Mouse (Mus musculus): ENCODE results near the gene Cldn34a. TPM values are rescaled to one million over a fixed set of nuclear protein-coding genes. Genes with fewer than 3 reads are reported as not detected.
"Not testable (repeated sequence)": the region's sequence is repeated elsewhere in the genome, so short reads cannot be mapped to it uniquely, and the experiment has no call there.

Gene Cldn34a
- not detected in 2 replicates for polyA plus RNA-seq (2014; fragmentation: Nextera tagmentation; extraction: Ambion mirVana)

GRCm38 (mm10) chrX:152563034-152563433 lies at the start of gene Cldn34a:
TSS of gene Cldn34a (plus strand) at chrX:152563334.
- H3K27ac ChIP-seq (ENCODE audit: low read depth, low read length) = no peak within 1 kb of the TSS
- 79% methylated on average over 2 of the region's 2 CpGs for WGBS
- no peaks in the 10 kb centered on the region for H3K4me1 ChIP-seq (ENCODE audit: control insufficient read depth, insufficient read depth, low read length)
- H3K9ac ChIP-seq (replicated peaks; ENCODE audit: low read depth, low read length) = no peak within 1 kb of the TSS
- H3K4me3 ChIP-seq (ENCODE audit: low read depth, low read length) = no peak within 1 kb of the TSS
- H3K36me3 ChIP-seq (ENCODE audit: control insufficient read depth, insufficient read depth, low read length) = no peaks in the 10 kb centered on the region
- ATAC-seq (ENCODE audit: low read depth) = no peak
- no peaks in the 10 kb centered on the region for H3K27me3 ChIP-seq (ENCODE audit: control insufficient read depth, insufficient read depth, low read length)
- no peaks in the 10 kb centered on the region for H3K9me3 ChIP-seq (ENCODE audit: control insufficient read depth, low read length)
- no peak within 1 kb of the TSS for H3K4me2 ChIP-seq (ENCODE audit: low read depth, low read length)

- not testable (repeated sequence) for H3K9ac ChIP-seq (replicated peaks; ENCODE audit: low read depth, low read length); H3K9me3 ChIP-seq (ENCODE audit: control insufficient read depth, low read length); H3K4me1 ChIP-seq (ENCODE audit: control insufficient read depth, insufficient read depth, low read length); ATAC-seq (ENCODE audit: low read depth); H3K4me3 ChIP-seq (ENCODE audit: low read depth, low read length); H3K36me3 ChIP-seq (ENCODE audit: control insufficient read depth, insufficient read depth, low read length); H3K27ac ChIP-seq (ENCODE audit: low read depth, low read length); H3K27me3 ChIP-seq (ENCODE audit: control insufficient read depth, insufficient read depth, low read length); H3K4me2 ChIP-seq (ENCODE audit: low read depth, low read length)
- 89% methylated on average over 2 of the region's 2 CpGs for WGBS
These were observed 44.5 kb upstream of the Cldn34a start for GRCm38 (mm10) chrX:152518611-152519010.

GRCm38 (mm10) chrX:152545736-152546135 lies 17.4 kb upstream of the Cldn34a start:
- Histone ChIP-seq H3K9me3 (ENCODE audit: control insufficient read depth, low read length) (no peaks in the 10 kb centered on the region), H3K4me3 (ENCODE audit: low read depth, low read length) (no peak overlapping the region), H3K27me3 (ENCODE audit: control insufficient read depth, insufficient read depth, low read length) (0 out of 2 replicates have a peak, but pooled peaks cover 3% of the 10 kb centered on the region), H3K36me3 (ENCODE audit: control insufficient read depth, insufficient read depth, low read length) (no peaks in the 10 kb centered on the region), H3K4me1 (ENCODE audit: control insufficient read depth, insufficient read depth, low read length) (no peaks in the 10 kb centered on the region), H3K4me2 (ENCODE audit: low read depth, low read length) (no peak overlapping the region), H3K27ac (ENCODE audit: low read depth, low read length) (no peak overlapping the region), H3K9ac (replicated peaks; ENCODE audit: low read depth, low read length) (no peak overlapping the region)
- WGBS = 81% methylated on average over 1 of the region's 1 CpGs
- no peak for ATAC-seq (ENCODE audit: low read depth)

GRCm38 (mm10) chrX:152548180-152548579 lies 15.0 kb upstream of the Cldn34a start:
- H3K4me2 ChIP-seq (ENCODE audit: low read depth, low read length) = no peak overlapping the region
- no peak for ATAC-seq (ENCODE audit: low read depth)
- no peak overlapping the region for H3K4me3 ChIP-seq (ENCODE audit: low read depth, low read length)
- H3K9me3 ChIP-seq (ENCODE audit: control insufficient read depth, low read length) = no peaks in the 10 kb centered on the region
- H3K36me3 ChIP-seq (ENCODE audit: control insufficient read depth, insufficient read depth, low read length) = no peaks in the 10 kb centered on the region
- H3K27ac ChIP-seq (ENCODE audit: low read depth, low read length) = no peak overlapping the region
- 0 out of 2 replicates have a peak, but pooled peaks cover 3% of the 10 kb centered on the region for H3K27me3 ChIP-seq (ENCODE audit: control insufficient read depth, insufficient read depth, low read length)
- 62% methylated on average over 1 of the region's 1 CpGs for WGBS
- H3K9ac ChIP-seq (replicated peaks; ENCODE audit: low read depth, low read length) = no peak overlapping the region
- no peaks in the 10 kb centered on the region for H3K4me1 ChIP-seq (ENCODE audit: control insufficient read depth, insufficient read depth, low read length)

GRCm38 (mm10) chrX:152557446-152557845 lies 5.7 kb upstream of the Cldn34a start:
- Histone ChIP-seq H3K36me3 (ENCODE audit: control insufficient read depth, insufficient read depth, low read length) (no peaks in the 10 kb centered on the region), H3K4me3 (ENCODE audit: low read depth, low read length) (no peak overlapping the region), H3K9ac (replicated peaks; ENCODE audit: low read depth, low read length) (no peak overlapping the region), H3K4me2 (ENCODE audit: low read depth, low read length) (no peak overlapping the region), H3K27ac (ENCODE audit: low read depth, low read length) (no peak overlapping the region), H3K27me3 (ENCODE audit: control insufficient read depth, insufficient read depth, low read length) (no peaks in the 10 kb centered on the region), H3K9me3 (ENCODE audit: control insufficient read depth, low read length) (no peaks in the 10 kb centered on the region), H3K4me1 (ENCODE audit: control insufficient read depth, insufficient read depth, low read length) (no peaks in the 10 kb centered on the region)
- 82% methylated on average over 6 of the region's 6 CpGs for WGBS
- ATAC-seq (ENCODE audit: low read depth) = no peak

Other genes with a start within 250 kb of the Cldn34a start
- 33.4 and 38.9 TPM in 2 replicates for gene Kantr, start 235.8 kb upstream of the Cldn34a start, polyA plus RNA-seq (2014; fragmentation: Nextera tagmentation; extraction: Ambion mirVana)
- 45.6 and 47.4 TPM in 2 replicates for gene Tspyl2, start 220.9 kb upstream of the Cldn34a start, polyA plus RNA-seq (2014; fragmentation: Nextera tagmentation; extraction: Ambion mirVana)
- 6.3 and 6.9 TPM in 2 replicates for gene Gpr173, start 194.6 kb upstream of the Cldn34a start, polyA plus RNA-seq (2014; fragmentation: Nextera tagmentation; extraction: Ambion mirVana)
- gene Shroom2, start 206.1 kb downstream of the Cldn34a start, polyA plus RNA-seq (2014; fragmentation: Nextera tagmentation; extraction: Ambion mirVana) = 146 and 174 TPM in 2 replicates
- gene Gpr143, start 218.6 kb downstream of the Cldn34a start, polyA plus RNA-seq (2014; fragmentation: Nextera tagmentation; extraction: Ambion mirVana) = 0.21 TPM in 1 of 2 replicates, not detected in the other